Mouse (Mus musculus): ENCODE results near the gene Spats1.

GRCm38 (mm10) chr17:45524961-45525360 is 49.7 kb upstream of the Spats1 start:
- TF ChIP-seq POLR2A (IDR thresholded peaks at IDR 0.05; ENCODE audit: extremely low read depth, insufficient read depth, low read length) (no peak), CTCF (IDR thresholded peaks at IDR 0.05; ENCODE audit: extremely low read depth, insufficient read depth, low read length) (no peak)

All from cortical plate, adult 2 months (tissue).